Mouse (Mus musculus) NIH3T3 (cell line): Measurements from ENCODE around the gene Itih4.

Experiments
- DNase-seq: peaks from one replicate; pipeline ENCODE4 v3.0.0-alpha.2; 2012; ENCODE audit warnings: low read depth

The Itih4 gene

GRCm38 (mm10) chr14:30943038-30943437 lies 56.8 kb downstream of the Itih4 start, which contains the start of gene Itih1:
TSS of gene Itih1 (minus strand) at chr14:30943289.
- DNase-seq = no peak

- peak; percentile 85 for DNase-seq
Measured at GRCm38 (mm10) chr14:30943860-30944674, 57.8 kb downstream of the Itih4 start.

- DNase-seq = no peak
Measured at GRCm38 (mm10) chr14:30944745-30945144, 58.5 kb downstream of the Itih4 start.

GRCm38 (mm10) chr14:30949986-30950385 lies 63.7 kb downstream of the Itih4 start:
- no peak for DNase-seq

- DNase-seq = peak; percentile 96
Measured at GRCm38 (mm10) chr14:30951154-30951825, 65.0 kb downstream of the Itih4 start, which contains the start of gene Nek4. TSS of gene Nek4 (plus strand) at chr14:30951377.
